Mouse (Mus musculus) T-helper 1 cell (primary cell): ENCODE results near the gene Stk38.
"Not testable (repeated sequence)": the region's sequence is repeated elsewhere in the genome, so short reads cannot be mapped to it uniquely, and the experiment has no call there.

Experiments used
- in situ Hi-C: fragments of 300-600 bp; cut with MboI, MseI; formaldehyde crosslinking; loops from one replicate; pipeline ENCODE4 v1.15.1; 2025; ENCODE audit warnings: high pct_unique_total_duplicates

The Stk38 gene

GRCm38 (mm10) chr17:29039351-29039750, 31.6 kb upstream of the Stk38 start:
- in situ Hi-C loops: no loop called here

- in situ Hi-C loops: no loop called here
Observed at GRCm38 (mm10) chr17:29035506-29035905, 27.7 kb upstream of the Stk38 start.

- in situ Hi-C loops: no loop called here
Observed at GRCm38 (mm10) chr17:29034264-29034663, 26.5 kb upstream of the Stk38 start.

GRCm38 (mm10) chr17:29033569-29034061, 25.8 kb upstream of the Stk38 start:
- in situ Hi-C loops: no loop called here

GRCm38 (mm10) chr17:29032274-29033069, 24.7 kb upstream of the Stk38 start, which contains the start of gene Srsf3:
TSS of gene Srsf3 (plus strand) at chr17:29032628.
- in situ Hi-C loops: no loop called here

GRCm38 (mm10) chr17:29031771-29032273, 24.0 kb upstream of the Stk38 start:
- in situ Hi-C loops: no loop called here

GRCm38 (mm10) chr17:29031085-29031711, 23.4 kb upstream of the Stk38 start:
- in situ Hi-C loops: not testable (repeated sequence)

GRCm38 (mm10) chr17:29030321-29031034, 22.7 kb upstream of the Stk38 start:
- in situ Hi-C loops: no loop called here

GRCm38 (mm10) chr17:29026652-29027356, 19.0 kb upstream of the Stk38 start:
- in situ Hi-C loops: no loop called here

GRCm38 (mm10) chr17:29024896-29025565, 17.2 kb upstream of the Stk38 start:
- in situ Hi-C loops: no loop called here

GRCm38 (mm10) chr17:29024047-29024892, 16.5 kb upstream of the Stk38 start:
- in situ Hi-C loops: no loop called here

- in situ Hi-C loops: no loop called here
Observed at GRCm38 (mm10) chr17:29023346-29023745, 15.6 kb upstream of the Stk38 start.

GRCm38 (mm10) chr17:29022230-29022819, 14.5 kb upstream of the Stk38 start:
- in situ Hi-C loops: no loop called here

GRCm38 (mm10) chr17:29020444-29020843, 12.6 kb upstream of the Stk38 start:
- in situ Hi-C loops: no loop called here

GRCm38 (mm10) chr17:29019391-29019790, 11.6 kb upstream of the Stk38 start:
- in situ Hi-C loops: no loop called here

- in situ Hi-C loops: no loop called here
Observed at GRCm38 (mm10) chr17:29018292-29018984, 10.6 kb upstream of the Stk38 start.

GRCm38 (mm10) chr17:29016705-29017104, 8.9 kb upstream of the Stk38 start:
- in situ Hi-C loops: no loop called here

GRCm38 (mm10) chr17:29015638-29016037, 7.8 kb upstream of the Stk38 start:
- in situ Hi-C loops: no loop called here

- in situ Hi-C loops: no loop called here
Observed at GRCm38 (mm10) chr17:29014235-29014634, 6.4 kb upstream of the Stk38 start.
